In the genomic region with DNA sequence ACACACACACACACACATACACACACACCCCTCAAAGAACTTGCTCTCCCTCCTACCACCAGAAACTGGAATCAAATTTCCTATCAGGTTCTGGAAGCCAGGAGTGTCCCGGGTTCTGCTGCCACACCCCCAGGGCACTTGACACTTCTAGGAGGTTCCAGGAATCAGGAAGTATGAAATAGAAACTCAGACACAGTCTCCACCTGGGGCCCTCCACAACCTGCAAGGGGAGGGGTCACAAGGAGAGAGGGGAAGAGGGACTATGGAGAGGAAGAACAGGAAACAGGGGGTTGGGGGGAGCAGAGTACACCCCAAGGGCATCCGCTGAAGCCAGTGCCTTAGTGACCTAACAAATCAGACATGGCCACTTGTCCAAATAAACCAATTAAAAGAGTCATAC, we compare ENCODE assay signal across 23 mouse cellular contexts. TPM values are rescaled to one million over a fixed set of nuclear protein-coding genes. Genes with fewer than 3 reads are reported as not detected.
"Had no signal": no experiment of that assay in that cellular context is flagged by ENCODE, and none has a peak within 500 bp of the region (broad histone marks: within the 10 kb centered on the region; RNA-seq: fewer than 3 reads in every experiment).

No protein-coding gene starts in this region.

- H3K9ac ChIP-seq: kidney, embryonic 15.5 days; liver, embryonic 15.5 days; lung, embryonic 14.5 days; midbrain, embryonic 15.5 days; neural tube, embryonic 13.5 days had no signal

- H3K4me3 ChIP-seq: kidney, embryonic 15.5 days; limb, embryonic 10.5 days; liver, embryonic 15.5 days; midbrain, embryonic 10.5 days; midbrain, embryonic 15.5 days; neural tube, embryonic 13.5 days had no signal

- H3K27ac ChIP-seq: kidney, embryonic 15.5 days; limb, embryonic 10.5 days; liver, embryonic 15.5 days; midbrain, embryonic 10.5 days; midbrain, embryonic 15.5 days; neural tube, embryonic 13.5 days had no signal

- H3K9me3 ChIP-seq: kidney, embryonic 15.5 days; limb, embryonic 10.5 days; liver, embryonic 15.5 days; midbrain, embryonic 10.5 days; midbrain, embryonic 15.5 days; neural tube, embryonic 13.5 days had no signal

- H3K27me3 ChIP-seq: kidney, embryonic 15.5 days; liver, embryonic 15.5 days; midbrain, embryonic 15.5 days; neural tube, embryonic 13.5 days had no signal

- H3K4me1 ChIP-seq: liver, embryonic 15.5 days; midbrain, embryonic 10.5 days; midbrain, embryonic 15.5 days; neural tube, embryonic 13.5 days had no signal

- H3K36me3 ChIP-seq: kidney, embryonic 15.5 days; limb, embryonic 10.5 days; liver, embryonic 15.5 days; midbrain, embryonic 10.5 days; midbrain, embryonic 15.5 days; neural tube, embryonic 13.5 days had no signal

- H3K4me2 ChIP-seq: kidney, embryonic 15.5 days; liver, embryonic 11.5 days; liver, embryonic 15.5 days; lung, embryonic 14.5 days; midbrain, embryonic 15.5 days; neural tube, embryonic 13.5 days had no signal

- DNase-seq: kidney, adult 2 months; kidney, postnatal 14 days; lung, embryonic 14.5 days; retina, postnatal 1 day; right cerebral cortex, postnatal 4 days; spleen, adult 18-20 months; thymus, postnatal 36 days had no signal

- ATAC-seq: midbrain, embryonic 15.5 days had no signal

RNA-seq across cellular contexts. Expression of gene Cxcr1, which starts 13.0 kb away (rescaled TPM):
- total RNA-seq: layer of hippocampus, postnatal 14 days; left cerebral cortex, adult 18-20 months; left cerebral cortex, postnatal 10 days; megakaryocyte progenitor cell, adult 5-6 weeks had no signal
- polyA plus RNA-seq: kidney, adult 2 months; kidney, embryonic 15.5 days; large intestine, adult 2 months; limb, embryonic 14.5 days; liver, embryonic 11.5 days; liver, embryonic 15.5 days; lung, embryonic 14.5 days; midbrain, embryonic 10.5 days; midbrain, embryonic 15.5 days; neural tube, embryonic 13.5 days; stomach, embryonic 14.5 days; thymus, postnatal 0 days had no signal

RNA-seq across cellular contexts. Expression of gene Cxcr2, which starts 27.7 kb away (rescaled TPM):
- total RNA-seq: layer of hippocampus, adult 8-10 months; layer of hippocampus, postnatal 14 days; left cerebral cortex, adult 18-20 months; left cerebral cortex, postnatal 10 days had no signal

RNA-seq across cellular contexts. Expression of gene Rufy4, which starts 56.1 kb away (rescaled TPM):
- total RNA-seq: left cerebral cortex, adult 18-20 months had no signal
- polyA plus RNA-seq: liver, embryonic 15.5 days had no signal
